ENCODE assay signal across 10 mouse cellular contexts in the genomic region with DNA sequence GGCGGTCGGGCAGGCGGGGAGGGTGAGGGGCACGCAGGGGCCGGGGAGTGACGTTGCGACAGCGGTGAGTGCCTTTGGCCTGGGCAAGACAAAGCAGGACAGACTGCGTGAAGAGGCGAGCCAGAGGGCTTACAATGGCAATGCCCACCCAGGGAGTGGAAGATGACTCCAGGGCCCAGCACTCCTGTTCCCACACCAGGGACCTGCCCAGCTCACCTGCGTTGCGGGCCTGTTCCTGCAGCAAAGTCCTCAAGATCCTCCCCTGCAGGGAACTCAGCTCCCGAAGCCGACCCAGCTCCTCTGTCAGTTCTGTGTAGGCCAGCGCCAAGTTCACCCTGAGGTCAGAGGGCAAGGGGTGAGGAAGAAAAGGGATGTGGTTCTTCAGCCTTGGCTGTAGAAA. TPM values are rescaled to one million over a fixed set of nuclear protein-coding genes. Genes with fewer than 3 reads are reported as not detected.
DNase-seq lines count a peak whose midpoint lies in the region; ATAC-seq and TF ChIP-seq lines count a peak whose summit lies in the region.
"Had no signal": no experiment of that assay in that cellular context is flagged by ENCODE, and none has a peak within 500 bp of the region (broad histone marks: within the 10 kb centered on the region; RNA-seq: fewer than 3 reads in every experiment).

No protein-coding gene starts in this region.

- H3K27ac ChIP-seq in kidney, embryonic 14.5 days (ENCODE audit: low read depth, low read length): no peak overlapping the region
- no peak overlapping the region for H3K27ac ChIP-seq in embryonic facial prominence, embryonic 15.5 days (replicated peaks)
- H3K27ac ChIP-seq in intestine, embryonic 15.5 days: no peak overlapping the region
- no peak overlapping the region for H3K27ac ChIP-seq in midbrain, postnatal 0 days (ENCODE audit: low read depth, low read length)

- no peak; the same call in 1 of the 2 replicates for ATAC-seq in kidney, embryonic 14.5 days (ENCODE audit: low FRiP score, low TSS enrichment)
- ATAC-seq in embryonic facial prominence, embryonic 15.5 days (ENCODE audit: insufficient number of reproducible peaks, low FRiP score, low TSS enrichment, low read depth): no peak; the same call in 1 of the 2 replicates
- no peak for ATAC-seq in intestine, embryonic 15.5 days
- no peak for ATAC-seq in midbrain, postnatal 0 days (ENCODE audit: low FRiP score)

- peaks cover 5% of the 10 kb centered on the region; the same call in 1 of the 2 replicates for H3K36me3 ChIP-seq in kidney, embryonic 14.5 days (ENCODE audit: control insufficient read depth, insufficient read depth, low read length)
- peaks cover 37% of the 10 kb centered on the region for H3K36me3 ChIP-seq in embryonic facial prominence, embryonic 15.5 days
- H3K36me3 ChIP-seq in intestine, embryonic 15.5 days: 0 out of 2 replicates have a peak, but pooled peaks cover 5% of the 10 kb centered on the region
- peaks cover 26% of the 10 kb centered on the region for H3K36me3 ChIP-seq in midbrain, postnatal 0 days (ENCODE audit: insufficient read depth, low read length)

- no peak for TF ChIP-seq CTCF in midbrain, postnatal 0 days (IDR thresholded peaks at IDR 0.05)

- no peak for DNase-seq in kidney, adult 9 months
- DNase-seq in midbrain, postnatal 0 days (ENCODE audit: low spot score): no peak
- no peak for DNase-seq in ovary, postnatal 14 days (ENCODE audit: low spot score)
- DNase-seq in spleen, postnatal 36 days (ENCODE audit: low spot score in 2 of 2): no peak
- no peak for DNase-seq in layer of hippocampus, adult 8-10 months (ENCODE audit: low spot score in 2 of 2)
- DNase-seq: spleen, adult 18-20 months had no signal

- H3K27me3 ChIP-seq in kidney, embryonic 14.5 days (ENCODE audit: control insufficient read depth, insufficient read depth, low read length): 0 out of 2 replicates have a peak, but pooled peaks cover 8% of the 10 kb centered on the region
- H3K27me3 ChIP-seq in embryonic facial prominence, embryonic 15.5 days: peaks cover 45% of the 10 kb centered on the region
- H3K27me3 ChIP-seq in intestine, embryonic 15.5 days (replicated peaks): peaks cover 38% of the 10 kb centered on the region
- H3K27me3 ChIP-seq in midbrain, postnatal 0 days (ENCODE audit: insufficient read depth, low read length): no peaks in the 10 kb centered on the region; the same call in 1 of the 2 replicates

- H3K9ac ChIP-seq in kidney, embryonic 14.5 days (ENCODE audit: low read depth, low read length): peak overlapping the region; percentile 58; the same call in 1 of the 2 replicates
- 0 out of 2 replicates have a peak overlapping the region, but pooled peaks have one; percentile 9 for H3K9ac ChIP-seq in embryonic facial prominence, embryonic 15.5 days
- H3K9ac ChIP-seq in intestine, embryonic 15.5 days: peak overlapping the region; percentile 1; the same call in 1 of the 2 replicates
- H3K9ac ChIP-seq in midbrain, postnatal 0 days (replicated peaks; ENCODE audit: low read length, poor library complexity, severe bottlenecking): peak overlapping the region; percentile 56

- peak overlapping the region; percentile 77 for H3K4me2 ChIP-seq in kidney, embryonic 14.5 days (replicated peaks; ENCODE audit: low read depth, low read length)
- H3K4me2 ChIP-seq in embryonic facial prominence, embryonic 15.5 days (replicated peaks): peak overlapping the region; percentile 58
- H3K4me2 ChIP-seq in intestine, embryonic 15.5 days (replicated peaks): peak overlapping the region; percentile 59
- H3K4me2 ChIP-seq in midbrain, postnatal 0 days (ENCODE audit: low read depth, low read length, poor library complexity, severe bottlenecking): peak overlapping the region; percentile 51

- H3K4me3 ChIP-seq in kidney, embryonic 14.5 days (ENCODE audit: low read length): peak overlapping the region; percentile 35
- H3K4me3 ChIP-seq in embryonic facial prominence, embryonic 15.5 days (replicated peaks): peak overlapping the region; percentile 33
- H3K4me3 ChIP-seq in intestine, embryonic 15.5 days (replicated peaks): peak overlapping the region; percentile 25
- H3K4me3 ChIP-seq in midbrain, postnatal 0 days (ENCODE audit: low read depth, low read length): peak overlapping the region; percentile 20; the same call in 1 of the 2 replicates

- WGBS in kidney, embryonic 14.5 days: 13% methylated on average over 11 of the region's 15 CpGs
- 26% methylated on average over 15 of the region's 15 CpGs for WGBS in embryonic facial prominence, embryonic 15.5 days
- 29% methylated on average over 15 of the region's 15 CpGs for WGBS in intestine, embryonic 15.5 days
- WGBS in midbrain, postnatal 0 days: 18% methylated on average over 15 of the region's 15 CpGs

- no peaks in the 10 kb centered on the region for H3K9me3 ChIP-seq in kidney, embryonic 14.5 days (ENCODE audit: control insufficient read depth, low read length)
- no peaks in the 10 kb centered on the region for H3K9me3 ChIP-seq in embryonic facial prominence, embryonic 15.5 days (replicated peaks)
- H3K9me3 ChIP-seq in intestine, embryonic 15.5 days: no peaks in the 10 kb centered on the region
- H3K9me3 ChIP-seq in midbrain, postnatal 0 days (ENCODE audit: low read length): no peaks in the 10 kb centered on the region

- H3K4me1 ChIP-seq in kidney, embryonic 14.5 days (ENCODE audit: control insufficient read depth, insufficient read depth, low read length): peaks cover 12% of the 10 kb centered on the region
- peaks cover 20% of the 10 kb centered on the region for H3K4me1 ChIP-seq in embryonic facial prominence, embryonic 15.5 days
- H3K4me1 ChIP-seq in intestine, embryonic 15.5 days (replicated peaks): peaks cover 10% of the 10 kb centered on the region; the same call in 1 of the 2 replicates
- no peaks in the 10 kb centered on the region for H3K4me1 ChIP-seq in midbrain, postnatal 0 days (ENCODE audit: insufficient read depth, low read length)

RNA-seq across cellular contexts. Expression of gene Tbkbp1, which starts 12.0 kb away (rescaled TPM):
- polyA plus RNA-seq in kidney, embryonic 14.5 days (2014; fragmentation: Nextera tagmentation; extraction: Ambion mirVana): 6.0 and 6.8 TPM in 2 replicates
- polyA plus RNA-seq in embryonic facial prominence, embryonic 15.5 days (2015; fragmentation: Nextera tagmentation; extraction: Ambion mirVana): 8.9 and 9.5 TPM in 2 replicates
- polyA plus RNA-seq in intestine, embryonic 15.5 days (2015; fragmentation: Nextera tagmentation; extraction: Ambion mirVana): 3.8 and 4.2 TPM in 2 replicates
- 43.9 and 45.3 TPM in 2 replicates for total RNA-seq in midbrain, postnatal 0 days (2014; rRNA removed)
- polyA plus RNA-seq in midbrain, postnatal 0 days (2015; fragmentation: Nextera tagmentation; extraction: Ambion mirVana): 9.5 and 10.3 TPM in 2 replicates
- 10 to 100 TPM; 85.9 to 92.0 (median 89.4) TPM for total RNA-seq in layer of hippocampus, adult 8-10 months (2022)

RNA-seq across cellular contexts. Expression of gene Tbx21, which starts 24.1 kb away (rescaled TPM):
- polyA plus RNA-seq in kidney, embryonic 14.5 days (2014; fragmentation: Nextera tagmentation; extraction: Ambion mirVana): 0.07 TPM in 1 of 2 replicates, not detected in the other
- polyA plus RNA-seq in embryonic facial prominence, embryonic 15.5 days (2015; fragmentation: Nextera tagmentation; extraction: Ambion mirVana): 0.07 and 0.15 TPM in 2 replicates
- polyA plus RNA-seq in intestine, embryonic 15.5 days (2015; fragmentation: Nextera tagmentation; extraction: Ambion mirVana): 0.24 and 0.25 TPM in 2 replicates
- 0.11 and 0.24 TPM in 2 replicates for total RNA-seq in midbrain, postnatal 0 days (2014; rRNA removed)
- 0.14 and 0.15 TPM in 2 replicates for polyA plus RNA-seq in midbrain, postnatal 0 days (2015; fragmentation: Nextera tagmentation; extraction: Ambion mirVana)
- under 1 TPM in 1 of 4 experiments, not detected in 3; 0.18 TPM for total RNA-seq in layer of hippocampus, adult 8-10 months (2022)
- total RNA-seq: MEL had no signal

RNA-seq across cellular contexts. Expression of gene Kpnb1, which starts 48.4 kb away (rescaled TPM):
- polyA plus RNA-seq in kidney, embryonic 14.5 days (2014; fragmentation: Nextera tagmentation; extraction: Ambion mirVana): 60.0 and 84.3 TPM in 2 replicates
- 43.8 and 49.9 TPM in 2 replicates for polyA plus RNA-seq in embryonic facial prominence, embryonic 15.5 days (2015; fragmentation: Nextera tagmentation; extraction: Ambion mirVana)
- polyA plus RNA-seq in intestine, embryonic 15.5 days (2015; fragmentation: Nextera tagmentation; extraction: Ambion mirVana): 49.2 and 49.4 TPM in 2 replicates
- 104 and 118 TPM in 2 replicates for total RNA-seq in midbrain, postnatal 0 days (2014; rRNA removed)
- polyA plus RNA-seq in midbrain, postnatal 0 days (2015; fragmentation: Nextera tagmentation; extraction: Ambion mirVana): 23.0 and 25.0 TPM in 2 replicates
- 100 to 1,000 TPM; 126 to 131 (median 130) TPM for total RNA-seq in layer of hippocampus, adult 8-10 months (2022)

Comparison
In these comparisons a context has a peak if more than half of its experiments do, and no peak if none do; other contexts are left out.
1. H3K9ac ChIP-seq: peak in every context shown above with its lines; median percentile 58 in kidney, embryonic 14.5 days; 56 in midbrain, postnatal 0 days; 9 in embryonic facial prominence, embryonic 15.5 days; 1 in intestine, embryonic 15.5 days.